Mouse (Mus musculus) layer of hippocampus, adult 18-20 months (tissue): Measurements from ENCODE around the gene Ginm1. TPM values are rescaled to one million over a fixed set of nuclear protein-coding genes. Genes with fewer than 3 reads are reported as not detected.

ENCODE experiments used
- microRNA-seq, 2 experiments: library from miRNA; unstranded; fragments of <30 nt; microRNA quantifications; one replicate each; pipeline ENCODE4 v1.2.0; 2021
- total RNA-seq, 2 experiments: library from RNA; stranded (reverse); gene quantifications; 2 replicates each; pipeline ENCODE4 v1.2.3; 2021

Ginm1 gene
- total RNA-seq, 2 experiments from 2014 or later, result 18.2 to 18.6 TPM

Small RNAs within 50 kb of the gene (microRNA-seq; reads per million reads assigned to microRNA genes)
- gene Mir5104, result 0 reads per million in 2 experiments

Other genes with a start within 250 kb of the Ginm1 start
- 100 to 1,000 TPM; 197 to 207 TPM for gene Lrp11, start 203.0 kb downstream of the Ginm1 start, total RNA-seq
- gene Nup43, start 125.3 kb downstream of the Ginm1 start, total RNA-seq, result 1 to 10 TPM; 6.1 to 6.9 TPM
- gene Pcmt1, start 111.7 kb downstream of the Ginm1 start, total RNA-seq, result 100 to 1,000 TPM; 173 to 177 TPM
- 10 to 100 TPM; 31.1 to 32.1 TPM for gene Lats1, start 111.6 kb downstream of the Ginm1 start, total RNA-seq
- gene Katna1, start 66.8 kb downstream of the Ginm1 start, total RNA-seq, result 10 to 100 TPM; 16.0 to 18.7 TPM
- 10 to 100 TPM; 34.6 to 37.2 TPM for gene Ppil4, start 67 bp upstream of the Ginm1 start, total RNA-seq
- gene Zc3h12d, start 39.6 kb upstream of the Ginm1 start, total RNA-seq, result under 1 TPM in 1 of 2 experiments, not detected in 1; 0.07 TPM
- 10 to 100 TPM; 56.6 to 57.4 TPM for gene Tab2, start 163.4 kb upstream of the Ginm1 start, total RNA-seq